Mouse (Mus musculus) cerebellum, postnatal 10 days (tissue): ENCODE data around the gene Vat1.
"Not testable (repeated sequence)": the region's sequence is repeated elsewhere in the genome, so short reads cannot be mapped to it uniquely, and the experiment has no call there.

Experiments used
- DNase-seq, 2 experiments: peaks; one replicate each; pipeline ENCODE4 v3.0.0; 2021; ENCODE audit warnings: mixed read lengths in 2 of 2

Gene Vat1

GRCm38 (mm10) chr11:101441450-101442126 is 24.4 kb downstream of the Vat1 start:
- DNase-seq = not testable (repeated sequence)

GRCm38 (mm10) chr11:101438006-101438405 is 28.0 kb downstream of the Vat1 start:
- DNase-seq = not testable (repeated sequence)

DNA sequence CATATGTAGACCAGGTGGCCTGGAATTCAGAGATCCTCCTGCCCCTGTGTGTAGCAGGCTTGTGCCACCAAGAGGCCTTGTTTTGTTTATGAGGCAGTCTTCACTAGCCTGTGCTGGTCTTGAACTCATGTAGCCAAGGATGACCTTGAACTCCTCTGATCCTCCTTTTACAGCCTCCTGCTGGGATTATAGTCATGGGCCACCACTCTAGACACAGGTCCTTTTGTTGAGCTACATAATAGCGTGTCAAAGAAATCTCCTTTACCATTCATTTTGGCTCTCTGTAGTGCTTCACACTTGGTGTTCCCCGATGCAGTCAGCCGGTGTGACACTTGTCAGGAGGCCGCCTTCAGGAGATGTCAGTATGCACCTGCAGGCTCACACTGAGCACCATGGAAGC is 29.1 kb downstream of the Vat1 start:
- DNase-seq = no peak

- DNase-seq = no peak
Observed at GRCm38 (mm10) chr11:101435831-101436230, 30.2 kb downstream of the Vat1 start.

DNA sequence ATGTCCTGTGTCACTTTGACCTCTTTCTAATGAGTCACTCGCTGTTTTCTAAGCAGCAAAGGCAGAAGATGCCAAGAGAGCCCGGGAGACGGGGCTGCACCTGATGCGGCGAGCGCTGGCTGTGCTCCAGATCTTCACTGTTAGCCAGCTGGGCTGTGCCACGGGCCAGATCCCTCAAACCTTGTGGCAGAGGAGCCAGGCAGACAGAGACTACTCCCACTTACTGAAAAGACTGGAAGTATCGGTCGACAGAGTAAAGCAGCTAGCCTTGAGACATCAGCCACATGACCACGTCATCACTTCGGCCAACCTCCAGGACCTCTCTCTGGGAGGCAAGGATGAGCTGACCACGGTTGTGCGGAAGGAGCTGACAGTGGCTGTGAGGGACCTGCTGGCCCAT is 32.6 kb downstream of the Vat1 start:
- peak; percentile 81 to 84 for DNase-seq

- no peak for DNase-seq
Observed at GRCm38 (mm10) chr11:101431327-101431726, 34.7 kb downstream of the Vat1 start.

- DNase-seq = no peak
Observed at GRCm38 (mm10) chr11:101426165-101426564, 39.9 kb downstream of the Vat1 start.

- DNase-seq = peak; percentile 100
Observed at GRCm38 (mm10) chr11:101424925-101425813, 40.9 kb downstream of the Vat1 start, which contains the start of the genes Rundc1 and Ptges3l. Gene Rundc1 (plus strand): TSS chr11:101425085. Gene Ptges3l (minus strand): TSS chr11:101425333.

DNA sequence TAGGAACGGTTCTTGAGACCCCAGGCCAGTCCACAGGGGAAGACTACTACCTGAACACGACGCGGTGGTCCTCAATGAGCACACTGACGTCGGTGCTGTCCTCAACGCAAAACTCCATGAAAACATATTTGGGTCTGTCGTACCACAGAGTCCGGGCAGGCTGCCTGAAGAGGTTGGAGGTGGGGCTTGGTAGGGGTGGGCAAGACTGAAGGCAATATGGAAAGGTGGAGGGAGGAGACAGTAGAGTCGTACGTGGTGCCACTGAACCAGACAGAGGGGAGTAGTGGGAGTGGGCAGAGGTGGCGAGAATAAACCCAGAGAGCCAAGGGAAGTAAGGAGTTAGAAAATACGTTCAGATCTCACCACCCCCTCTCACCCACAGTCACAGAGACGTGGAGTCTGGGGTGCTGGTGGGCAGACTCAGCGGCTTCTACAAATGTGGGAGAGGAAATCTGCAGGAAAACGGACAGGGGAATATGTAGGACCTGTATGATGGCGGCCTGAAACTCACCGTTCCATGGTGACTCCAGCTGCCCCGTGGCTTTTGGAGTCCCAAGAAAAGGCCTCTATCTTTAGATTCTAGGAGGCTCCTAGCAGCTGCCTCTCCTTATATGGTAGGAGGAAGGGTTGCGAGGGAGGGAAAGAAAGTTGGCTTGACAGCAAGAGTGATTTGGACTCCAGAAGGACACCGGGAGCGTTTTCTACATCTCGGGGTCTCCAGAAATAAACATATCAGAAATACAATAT is 41.8 kb downstream of the Vat1 start, which contains the start of gene Gm27029:
Gene Gm27029 (minus strand): TSS at position 692 of the 747 bp plus-strand sequence.
- DNase-seq = peak; percentile 59 to 66

GRCm38 (mm10) chr11:101420148-101420547 is 45.9 kb downstream of the Vat1 start:
- no peak for DNase-seq

GRCm38 (mm10) chr11:101419610-101420009 is 46.4 kb downstream of the Vat1 start:
- peak in 1 of 2 experiments; percentile 36 for DNase-seq

GRCm38 (mm10) chr11:101418991-101419390 is 47.0 kb downstream of the Vat1 start:
- DNase-seq = no peak

GRCm38 (mm10) chr11:101417101-101417855 is 48.8 kb downstream of the Vat1 start, which contains the start of gene Aarsd1:
Gene Aarsd1 (minus strand): TSS chr11:101417615.
- DNase-seq = peak; percentile 95 to 97

DNA sequence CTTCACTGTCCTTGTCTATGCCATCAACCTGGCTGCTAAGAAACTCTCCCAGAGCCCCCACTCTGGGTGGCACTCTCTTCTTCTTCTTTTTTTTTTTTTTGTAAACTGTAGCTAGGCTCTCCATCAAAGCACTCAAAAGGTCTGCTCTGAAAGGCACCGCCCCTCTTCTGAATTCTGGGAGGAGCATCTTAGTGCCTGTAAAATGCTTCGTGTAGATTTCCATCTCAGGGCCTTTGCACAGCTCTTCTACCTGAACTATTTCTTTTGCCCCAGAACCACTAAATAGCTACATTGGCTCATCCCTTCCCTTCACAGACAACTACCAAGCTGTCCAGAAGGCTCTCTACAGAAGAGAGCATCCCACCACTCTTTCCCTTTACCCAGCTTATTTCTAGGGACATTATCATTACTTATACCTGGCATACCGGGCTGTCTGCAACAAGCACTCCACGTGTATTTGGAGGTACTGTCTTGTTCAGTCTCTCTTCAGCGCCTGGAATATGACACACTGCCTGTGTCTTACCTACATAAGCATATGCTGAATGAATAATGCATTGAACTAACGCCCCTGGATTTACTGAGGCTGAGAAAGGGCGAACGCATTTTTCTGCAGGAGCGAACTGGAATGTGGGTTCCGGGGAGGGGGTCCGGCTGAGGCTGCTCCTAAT is 49.5 kb downstream of the Vat1 start:
- DNase-seq = no peak

GRCm38 (mm10) chr11:101415306-101415705 is 50.7 kb downstream of the Vat1 start:
- DNase-seq = no peak
